Mouse (Mus musculus) embryonic facial prominence, embryonic 10.5 days (tissue): ENCODE data around the gene Olfr204. TPM values are rescaled to one million over a fixed set of nuclear protein-coding genes. Genes with fewer than 3 reads are reported as not detected.
"Not testable (repeated sequence)": the region's sequence is repeated elsewhere in the genome, so short reads cannot be mapped to it uniquely, and the experiment has no call there.

Experiments
- DNase-seq: peaks from one replicate; pipeline ENCODE4 v3.0.0-alpha.2; 2017; ENCODE audit warnings: low spot score
- H3K27ac ChIP-seq: fragments of 300-500 bp; sonication (generic); replicated peaks from 2 replicates; pipeline ENCODE4 v1.5.1; 2016; ENCODE audit warnings: mild to moderate bottlenecking
- H3K27me3 ChIP-seq: fragments of 300-500 bp; sonication (generic); replicated peaks from 2 replicates; pipeline ENCODE4 v1.6.1; 2016; ENCODE audit warnings: low read depth, mild to moderate bottlenecking; ENCODE audit not compliant: poor library complexity, severe bottlenecking
- H3K36me3 ChIP-seq: fragments of 300-500 bp; sonication (generic); replicated peaks from 2 replicates; pipeline ENCODE4 v1.6.1; 2016; ENCODE audit warnings: mild to moderate bottlenecking, moderate library complexity
- H3K4me1 ChIP-seq: fragments of 300-500 bp; sonication (generic); 2 replicates; pipeline ENCODE4 v1.6.1; 2016
- H3K4me3 ChIP-seq: fragments of 300-500 bp; sonication (generic); 2 replicates; pipeline ENCODE4 v1.5.1; 2016; ENCODE audit warnings: mild to moderate bottlenecking, moderate library complexity
- H3K9me3 ChIP-seq: fragments of 300-500 bp; sonication (generic); 2 replicates; pipeline ENCODE4 v1.6.1; 2016; ENCODE audit warnings: mild to moderate bottlenecking
- WGBS: fragments of 180-500 bp; shearing (Covaris S2); methylation state at CpG from one replicate; pipeline ENCODE4 v1.1.7; 2016; 5-methylcytosine and 5-hydroxymethylcytosine counted together
- polyA plus RNA-seq: library from polyadenylated mRNA; unstranded; fragments of >200 nt; fragmentation: Nextera tagmentation; extraction: Ambion mirVana; gene quantifications from 2 replicates; pipeline ENCODE4 v1.2.1, GENCODE M21; 2016

Gene Olfr204
- polyA plus RNA-seq: not detected in 2 replicates

DNA sequence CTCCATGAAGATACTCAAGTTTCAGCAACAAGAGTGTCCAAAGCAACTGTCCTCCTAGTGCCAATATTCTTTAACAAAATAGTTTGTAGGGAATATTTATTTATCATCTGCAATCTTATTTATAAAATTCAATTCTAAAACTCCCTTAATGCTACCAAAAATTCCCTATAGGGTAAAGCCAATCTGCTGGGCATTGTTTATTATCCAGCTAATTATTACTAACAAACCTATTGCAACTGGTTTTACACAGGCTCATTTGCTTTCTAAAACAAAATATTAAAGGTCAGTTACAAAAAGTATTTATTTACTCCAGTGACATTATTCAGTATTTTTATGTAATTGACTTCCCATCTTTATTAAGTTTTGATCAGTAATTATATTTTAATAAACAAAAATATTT is at the start of gene Olfr204:
Gene Olfr204 (minus strand): TSS at position 101 of the 400 bp plus-strand sequence.
- H3K27me3 ChIP-seq: no peaks in the 10 kb centered on the region
- no peak for DNase-seq
- no peak within 1 kb of the TSS for H3K4me3 ChIP-seq
- H3K27ac ChIP-seq: no peak within 1 kb of the TSS
- H3K4me1 ChIP-seq: no peaks in the 10 kb centered on the region
- no peaks in the 10 kb centered on the region for H3K36me3 ChIP-seq
- H3K9me3 ChIP-seq: no peaks in the 10 kb centered on the region

DNA sequence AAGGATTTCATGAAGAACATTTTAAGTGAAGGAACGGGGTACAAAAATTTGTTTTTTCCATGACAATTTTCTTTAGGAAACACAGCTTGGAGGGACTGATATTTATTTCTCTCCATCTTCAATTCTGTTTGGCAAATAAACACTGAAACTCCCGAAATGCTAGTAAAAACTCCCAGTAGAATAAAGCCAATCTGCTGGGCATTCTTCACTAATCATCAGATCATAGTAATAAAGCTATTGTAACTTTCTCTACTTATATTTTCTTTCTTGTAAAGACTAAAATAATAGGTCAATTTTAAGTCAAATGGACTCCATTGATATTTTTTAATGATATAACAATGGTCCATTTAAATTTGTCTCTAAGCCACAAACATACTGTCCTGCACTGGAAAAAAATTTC is 45.8 kb upstream of the Olfr204 start, which contains the start of gene Olfr209:
Gene Olfr209 (minus strand): TSS at position 101 of the 400 bp plus-strand sequence.
- no peak for DNase-seq
- WGBS: 82% methylated on average over 2 of the region's 2 CpGs
- Histone ChIP-seq H3K9me3 (peaks cover 3% of the 10 kb centered on the region; the same call in 1 of the 2 replicates), H3K27ac (no peak within 1 kb of the TSS), H3K27me3 (no peaks in the 10 kb centered on the region), H3K4me3 (no peak within 1 kb of the TSS), H3K36me3 (no peaks in the 10 kb centered on the region), H3K4me1 (no peaks in the 10 kb centered on the region)

- H3K36me3 ChIP-seq: no peaks in the 10 kb centered on the region
- no peaks in the 10 kb centered on the region for H3K27me3 ChIP-seq
- H3K9me3 ChIP-seq: no peaks in the 10 kb centered on the region
- H3K4me1 ChIP-seq: no peaks in the 10 kb centered on the region
- H3K4me3 ChIP-seq: no peak within 1 kb of the TSS
- 83% methylated on average over 1 of the region's 1 CpGs for WGBS
- no peak for DNase-seq
- H3K27ac ChIP-seq: no peak within 1 kb of the TSS
Measured at GRCm38 (mm10) chr16:59349146-59349545, 31.1 kb upstream of the Olfr204 start, which contains the start of gene Olfr206. Gene Olfr206 (minus strand): TSS chr16:59349246.

DNA sequence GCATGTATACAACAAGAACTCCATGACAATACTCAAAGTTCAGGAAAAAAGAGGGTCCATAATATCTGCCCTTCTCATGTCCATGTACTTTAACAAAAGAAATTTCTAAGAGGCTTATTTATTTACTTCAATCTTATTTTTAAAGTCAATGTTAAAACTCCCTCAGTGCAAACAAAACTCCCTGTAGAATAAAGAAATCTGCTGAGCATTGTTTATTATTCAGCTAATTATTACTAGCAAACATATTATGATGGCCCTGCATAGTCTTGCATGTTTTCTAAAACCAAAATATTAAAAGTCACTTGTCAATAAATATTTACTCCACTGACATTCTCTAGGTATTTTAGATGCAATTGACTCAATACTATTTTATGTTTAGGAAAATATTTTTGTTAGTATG is 13.0 kb upstream of the Olfr204 start, which contains the start of gene Olfr205:
Gene Olfr205 (minus strand): TSS at position 101 of the 400 bp plus-strand sequence.
- no peaks in the 10 kb centered on the region for H3K4me1 ChIP-seq
- no peaks in the 10 kb centered on the region for H3K27me3 ChIP-seq
- H3K36me3 ChIP-seq: no peaks in the 10 kb centered on the region
- no peak for DNase-seq
- H3K4me3 ChIP-seq: no peak within 1 kb of the TSS
- 0 out of 2 replicates have a peak, but pooled peaks cover 3% of the 10 kb centered on the region for H3K9me3 ChIP-seq
- H3K27ac ChIP-seq: no peak within 1 kb of the TSS

DNA sequence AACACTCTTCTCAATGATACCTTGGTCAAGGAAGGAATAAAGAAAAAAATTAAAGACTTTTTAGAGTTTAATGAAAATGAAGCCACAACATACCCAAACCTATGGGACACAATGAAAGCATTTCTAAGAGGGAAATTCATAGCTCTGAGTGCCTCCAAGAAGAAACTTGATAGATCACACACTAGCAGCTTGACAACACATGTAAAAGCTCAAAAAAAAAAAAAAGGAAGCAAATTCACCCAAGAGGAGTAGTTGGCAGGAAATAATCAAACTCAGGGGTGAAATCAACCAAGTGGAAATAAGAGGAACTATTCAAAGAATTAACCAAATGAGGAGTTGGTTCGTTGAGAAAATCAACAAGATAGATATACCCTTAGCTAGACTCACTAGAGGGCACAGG is 5.2 kb upstream of the Olfr204 start:
- H3K27me3 ChIP-seq, H3K4me1 ChIP-seq, H3K27ac ChIP-seq, H3K4me3 ChIP-seq, H3K36me3 ChIP-seq, DNase-seq, H3K9me3 ChIP-seq: not testable (repeated sequence)
- WGBS: 68% methylated on average over 1 of the region's 1 CpGs

GRCm38 (mm10) chr16:59298581-59298980 is 19.5 kb downstream of the Olfr204 start, which contains the start of gene Olfr203:
Gene Olfr203 (plus strand): TSS chr16:59298881.
- Histone ChIP-seq H3K4me1 (no peaks in the 10 kb centered on the region), H3K9me3 (no peaks in the 10 kb centered on the region), H3K4me3 (no peak within 1 kb of the TSS), H3K27ac (no peak within 1 kb of the TSS), H3K27me3 (no peaks in the 10 kb centered on the region), H3K36me3 (no peaks in the 10 kb centered on the region)
- DNase-seq: no peak
- 82% methylated on average over 2 of the region's 2 CpGs for WGBS

DNA sequence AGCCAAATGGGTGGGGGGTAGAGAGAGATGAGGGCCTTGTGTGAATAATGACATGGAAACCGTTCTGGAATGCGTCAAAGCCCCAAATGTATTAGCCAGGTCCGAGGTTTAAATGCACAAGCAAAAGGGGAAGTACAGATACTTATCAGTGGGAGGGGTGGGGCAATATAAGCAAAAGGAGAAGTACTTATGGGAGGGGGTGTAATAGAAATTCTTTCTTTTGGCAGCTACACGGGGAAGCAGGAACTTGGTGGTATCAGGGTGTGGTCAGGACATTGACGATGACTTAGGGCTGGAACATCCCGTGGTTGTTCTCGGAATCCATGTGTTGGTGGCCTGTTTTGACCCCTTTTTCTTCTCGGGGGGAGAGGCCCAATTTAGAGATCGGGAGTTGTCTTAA is 30.5 kb downstream of the Olfr204 start:
- WGBS: 86% methylated on average over 9 of the region's 9 CpGs

DNA sequence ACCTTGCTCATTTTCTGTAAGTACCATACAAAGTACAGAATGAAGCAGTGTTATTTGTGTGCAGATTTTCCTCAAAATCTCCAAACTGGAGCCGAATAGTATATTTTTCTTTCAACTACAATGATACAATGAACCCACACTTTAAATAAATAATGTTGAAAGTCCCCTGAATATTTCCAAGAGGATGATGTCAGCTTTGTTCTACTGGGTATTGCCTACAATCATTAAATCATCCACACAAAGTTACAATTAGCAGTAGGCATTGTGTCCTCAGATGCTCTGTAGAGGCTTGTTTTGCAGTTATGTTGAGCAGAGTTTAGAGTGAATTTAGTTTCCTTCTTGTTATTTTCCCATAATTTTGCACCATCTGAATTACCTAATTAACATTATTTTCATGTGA is 31.4 kb downstream of the Olfr204 start, which contains the start of gene Olfr202:
Gene Olfr202 (minus strand): TSS at position 101 of the 400 bp plus-strand sequence.
- no peaks in the 10 kb centered on the region for H3K4me1 ChIP-seq
- H3K36me3 ChIP-seq: no peaks in the 10 kb centered on the region
- H3K9me3 ChIP-seq: no peaks in the 10 kb centered on the region
- no peak within 1 kb of the TSS for H3K27ac ChIP-seq
- H3K27me3 ChIP-seq: no peaks in the 10 kb centered on the region
- H3K4me3 ChIP-seq: no peak within 1 kb of the TSS
- DNase-seq: no peak
- WGBS: 92% methylated on average over 1 of the region's 1 CpGs

More for the DNA sequence above, 30.5 kb downstream of the Olfr204 start:
- not testable (repeated sequence) for H3K27ac ChIP-seq, DNase-seq, H3K4me3 ChIP-seq, H3K9me3 ChIP-seq, H3K4me1 ChIP-seq, H3K27me3 ChIP-seq, H3K36me3 ChIP-seq

GRCm38 (mm10) chr16:59283476-59283875 is 34.6 kb downstream of the Olfr204 start:
- no peaks in the 10 kb centered on the region for H3K9me3 ChIP-seq
- H3K36me3 ChIP-seq: no peaks in the 10 kb centered on the region
- H3K4me1 ChIP-seq: no peaks in the 10 kb centered on the region
- WGBS: 73% methylated on average over 1 of the region's 1 CpGs
- no peak for DNase-seq
- no peak overlapping the region for H3K4me3 ChIP-seq
- no peak overlapping the region for H3K27ac ChIP-seq
- H3K27me3 ChIP-seq: no peaks in the 10 kb centered on the region

- Histone ChIP-seq H3K4me3 (no peak overlapping the region), H3K27ac (no peak overlapping the region), H3K4me1 (no peaks in the 10 kb centered on the region), H3K9me3 (no peaks in the 10 kb centered on the region), H3K36me3 (no peaks in the 10 kb centered on the region), H3K27me3 (no peaks in the 10 kb centered on the region)
- no peak for DNase-seq
- WGBS: 83% methylated on average over 3 of the region's 3 CpGs
Measured at GRCm38 (mm10) chr16:59280542-59280941, 37.5 kb downstream of the Olfr204 start.

- not testable (repeated sequence) for H3K4me1 ChIP-seq, DNase-seq, H3K27ac ChIP-seq, H3K36me3 ChIP-seq, H3K27me3 ChIP-seq, H3K9me3 ChIP-seq, H3K4me3 ChIP-seq
- 90% methylated on average over 4 of the region's 4 CpGs for WGBS
Measured at GRCm38 (mm10) chr16:59272532-59272931, 45.5 kb downstream of the Olfr204 start, which contains the start of gene Olfr201. Gene Olfr201 (minus strand): TSS chr16:59272632.

GRCm38 (mm10) chr16:59269097-59269496 is 49.0 kb downstream of the Olfr204 start:
- H3K27me3 ChIP-seq, H3K9me3 ChIP-seq, H3K4me1 ChIP-seq, DNase-seq, H3K27ac ChIP-seq, H3K36me3 ChIP-seq, H3K4me3 ChIP-seq: not testable (repeated sequence)
- 83% methylated on average over 4 of the region's 4 CpGs for WGBS
